Mouse (Mus musculus): Measurements from ENCODE around the gene Baz2b. TPM values are rescaled to one million over a fixed set of nuclear protein-coding genes. Genes with fewer than 3 reads are reported as not detected.
A peak's percentile ranks its signal among the peaks of the same experiment; 100 is the strongest.

The Baz2b gene
- polyA plus RNA-seq, 1 experiment from 2014 or later, result 46.3 TPM

- H3K9ac ChIP-seq, result no peak overlapping the region
- H3K36me3 ChIP-seq, result peaks cover 5% of the 10 kb centered on the region; the same call in 1 of the 2 replicates
- no peak overlapping the region for H3K4me3 ChIP-seq (replicated peaks)
- ATAC-seq, result peak; percentile 50; the same call in 1 of the 2 replicates
- no peaks in the 10 kb centered on the region for H3K27me3 ChIP-seq (replicated peaks)
- H3K9me3 ChIP-seq, result no peaks in the 10 kb centered on the region
- H3K4me2 ChIP-seq (replicated peaks), result no peak overlapping the region
- 61% methylated on average over 12 of the region's 12 CpGs for WGBS
- 0 out of 2 replicates have a peak, but pooled peaks cover 5% of the 10 kb centered on the region for H3K4me1 ChIP-seq (replicated peaks)
- H3K27ac ChIP-seq, result no peak overlapping the region
Observed at GRCm38 (mm10) chr2:60113661-60114560, 95.7 kb downstream of the Baz2b start.

- no peaks in the 10 kb centered on the region for H3K27me3 ChIP-seq (replicated peaks)
- H3K9me3 ChIP-seq, result no peaks in the 10 kb centered on the region
- H3K9ac ChIP-seq, result no peak overlapping the region
- 0 out of 2 replicates have a peak, but pooled peaks cover 2% of the 10 kb centered on the region for H3K4me1 ChIP-seq (replicated peaks)
- H3K4me3 ChIP-seq (replicated peaks), result no peak overlapping the region
- H3K4me2 ChIP-seq (replicated peaks), result no peak overlapping the region
- no peak for ATAC-seq
- 89% methylated on average over 2 of the region's 2 CpGs for WGBS
- H3K36me3 ChIP-seq, result peaks cover 5% of the 10 kb centered on the region; the same call in 1 of the 2 replicates
- no peak overlapping the region for H3K27ac ChIP-seq
Observed at GRCm38 (mm10) chr2:60112116-60112515, 97.5 kb downstream of the Baz2b start.

GRCm38 (mm10) chr2:60109001-60109400 lies 100.6 kb downstream of the Baz2b start:
- no peak overlapping the region for H3K27ac ChIP-seq
- no peaks in the 10 kb centered on the region for H3K27me3 ChIP-seq (replicated peaks)
- no peak overlapping the region for H3K4me3 ChIP-seq (replicated peaks)
- H3K4me2 ChIP-seq (replicated peaks), result no peak overlapping the region
- no peak overlapping the region for H3K9ac ChIP-seq
- no peaks in the 10 kb centered on the region for H3K4me1 ChIP-seq (replicated peaks)
- peaks cover 5% of the 10 kb centered on the region; the same call in 1 of the 2 replicates for H3K36me3 ChIP-seq
- WGBS, result 82% methylated on average over 3 of the region's 3 CpGs
- H3K9me3 ChIP-seq, result no peaks in the 10 kb centered on the region
- no peak for ATAC-seq

- no peak overlapping the region for H3K27ac ChIP-seq
- H3K4me1 ChIP-seq (replicated peaks), result 0 out of 2 replicates have a peak, but pooled peaks cover 3% of the 10 kb centered on the region
- ATAC-seq, result no peak
- H3K36me3 ChIP-seq, result no peaks in the 10 kb centered on the region
- H3K27me3 ChIP-seq (replicated peaks), result no peaks in the 10 kb centered on the region
- H3K9me3 ChIP-seq, result no peaks in the 10 kb centered on the region
- H3K9ac ChIP-seq, result no peak overlapping the region
- 76% methylated on average over 4 of the region's 4 CpGs for WGBS
- H3K4me3 ChIP-seq (replicated peaks), result no peak overlapping the region
- no peak overlapping the region for H3K4me2 ChIP-seq (replicated peaks)
Observed at GRCm38 (mm10) chr2:60096625-60097024, 113.0 kb downstream of the Baz2b start.

- peaks cover 7% of the 10 kb centered on the region; the same call in 1 of the 2 replicates for H3K4me1 ChIP-seq (replicated peaks)
- no peak overlapping the region for H3K9ac ChIP-seq
- ATAC-seq, result peak; percentile 24; the same call in 1 of the 2 replicates
- H3K27me3 ChIP-seq (replicated peaks), result no peaks in the 10 kb centered on the region
- H3K4me2 ChIP-seq (replicated peaks), result no peak overlapping the region
- no peak overlapping the region for H3K4me3 ChIP-seq (replicated peaks)
- no peaks in the 10 kb centered on the region for H3K9me3 ChIP-seq
- H3K36me3 ChIP-seq, result no peaks in the 10 kb centered on the region
- no peak overlapping the region for H3K27ac ChIP-seq
- 62% methylated on average over 6 of the region's 6 CpGs for WGBS
Observed at GRCm38 (mm10) chr2:60090280-60090679, 119.4 kb downstream of the Baz2b start.

GRCm38 (mm10) chr2:60089528-60090247 lies 120.0 kb downstream of the Baz2b start:
- no peak overlapping the region for H3K4me3 ChIP-seq (replicated peaks)

GRCm38 (mm10) chr2:60088785-60089527 lies 120.7 kb downstream of the Baz2b start:
- H3K4me3 ChIP-seq (replicated peaks), result no peak overlapping the region
- WGBS, result 87% methylated on average over 14 of the region's 14 CpGs
- ATAC-seq, result no peak
- no peak overlapping the region for H3K27ac ChIP-seq
- no peak overlapping the region for H3K4me2 ChIP-seq (replicated peaks)
- no peak overlapping the region for H3K9ac ChIP-seq
- no peaks in the 10 kb centered on the region for H3K9me3 ChIP-seq
- peaks cover 4% of the 10 kb centered on the region; the same call in 1 of the 2 replicates for H3K4me1 ChIP-seq (replicated peaks)
- H3K36me3 ChIP-seq, result no peaks in the 10 kb centered on the region
- no peaks in the 10 kb centered on the region for H3K27me3 ChIP-seq (replicated peaks)

More at GRCm38 (mm10) chr2:60089528-60090247, 120.0 kb downstream of the Baz2b start:
- H3K36me3 ChIP-seq, result no peaks in the 10 kb centered on the region
- no peak overlapping the region for H3K27ac ChIP-seq
- H3K9me3 ChIP-seq, result no peaks in the 10 kb centered on the region
- H3K4me1 ChIP-seq (replicated peaks), result peaks cover 7% of the 10 kb centered on the region; the same call in 1 of the 2 replicates
- WGBS, result 65% methylated on average over 15 of the region's 15 CpGs
- H3K9ac ChIP-seq, result no peak overlapping the region
- ATAC-seq, result 0 out of 2 replicates have a peak, but pooled peaks have one; percentile 54
- H3K4me2 ChIP-seq (replicated peaks), result 0 out of 2 replicates have a peak overlapping the region, but pooled peaks have one; percentile 22
- no peaks in the 10 kb centered on the region for H3K27me3 ChIP-seq (replicated peaks)

- WGBS, result 68% methylated on average over 8 of the region's 8 CpGs
- H3K36me3 ChIP-seq, result no peaks in the 10 kb centered on the region
- H3K4me1 ChIP-seq (replicated peaks), result peaks cover 4% of the 10 kb centered on the region; the same call in 1 of the 2 replicates
- H3K27me3 ChIP-seq (replicated peaks), result no peaks in the 10 kb centered on the region
- H3K27ac ChIP-seq, result no peak overlapping the region
- ATAC-seq, result no peak
- no peak overlapping the region for H3K4me3 ChIP-seq (replicated peaks)
- no peak overlapping the region for H3K9ac ChIP-seq
- no peak overlapping the region for H3K4me2 ChIP-seq (replicated peaks)
- no peaks in the 10 kb centered on the region for H3K9me3 ChIP-seq
Observed at GRCm38 (mm10) chr2:60086197-60086903, 123.3 kb downstream of the Baz2b start.

GRCm38 (mm10) chr2:60084823-60085222 lies 124.8 kb downstream of the Baz2b start:
- no peak overlapping the region for H3K9ac ChIP-seq
- ATAC-seq, result no peak
- no peak overlapping the region for H3K27ac ChIP-seq
- no peaks in the 10 kb centered on the region for H3K27me3 ChIP-seq (replicated peaks)
- 88% methylated on average over 1 of the region's 1 CpGs for WGBS
- H3K4me2 ChIP-seq (replicated peaks), result no peak overlapping the region
- H3K9me3 ChIP-seq, result no peaks in the 10 kb centered on the region
- no peaks in the 10 kb centered on the region for H3K36me3 ChIP-seq
- no peaks in the 10 kb centered on the region for H3K4me1 ChIP-seq (replicated peaks)
- no peak overlapping the region for H3K4me3 ChIP-seq (replicated peaks)

- Histone ChIP-seq H3K9me3 (no peaks in the 10 kb centered on the region), H3K36me3 (no peaks in the 10 kb centered on the region), H3K4me2 (replicated peaks) (no peak overlapping the region), H3K4me3 (replicated peaks) (no peak overlapping the region), H3K27me3 (replicated peaks) (no peaks in the 10 kb centered on the region), H3K27ac (no peak overlapping the region), H3K9ac (no peak overlapping the region), H3K4me1 (replicated peaks) (no peaks in the 10 kb centered on the region)
- WGBS, result 67% methylated on average over 7 of the region's 7 CpGs
- ATAC-seq, result no peak
Observed at GRCm38 (mm10) chr2:60082984-60083636, 126.5 kb downstream of the Baz2b start.

GRCm38 (mm10) chr2:60082225-60082624 lies 127.4 kb downstream of the Baz2b start:
- Histone ChIP-seq H3K36me3 (no peaks in the 10 kb centered on the region), H3K27me3 (replicated peaks) (no peaks in the 10 kb centered on the region), H3K4me3 (replicated peaks) (no peak overlapping the region), H3K27ac (no peak overlapping the region), H3K4me1 (replicated peaks) (no peaks in the 10 kb centered on the region), H3K9me3 (no peaks in the 10 kb centered on the region), H3K9ac (no peak overlapping the region), H3K4me2 (replicated peaks) (no peak overlapping the region)
- no peak for ATAC-seq
- 88% methylated on average over 4 of the region's 4 CpGs for WGBS
